Mouse (Mus musculus) myocyte (in vitro differentiated cells): Measurements from ENCODE around the gene Amph. TPM values are rescaled to one million over a fixed set of nuclear protein-coding genes. Genes with fewer than 3 reads are reported as not detected.
"Not testable (repeated sequence)": the region's sequence is repeated elsewhere in the genome, so short reads cannot be mapped to it uniquely, and the experiment has no call there.

Source experiments
- H3K27me3 ChIP-seq: one replicate; pipeline ENCODE4 v1.6.1; 2011; ENCODE audit not compliant: control insufficient read depth, insufficient read depth, insufficient read length
- H3K36me3 ChIP-seq: one replicate; pipeline ENCODE4 v1.6.1; 2011; ENCODE audit not compliant: control insufficient read depth, insufficient read depth
- H3K4me2 ChIP-seq: one replicate; pipeline ENCODE4 v1.6.1; 2011; ENCODE audit warnings: low read depth, control low read depth
- H3K4me3 ChIP-seq: one replicate; pipeline ENCODE4 v1.5.1; 2011; ENCODE audit warnings: mild to moderate bottlenecking, control low read depth, moderate library complexity
- H3K79me2 ChIP-seq: one replicate; pipeline ENCODE4 v1.6.1; 2011; ENCODE audit not compliant: control insufficient read depth, insufficient read depth
- H3ac ChIP-seq: one replicate; pipeline ENCODE4 v1.6.1; 2011; ENCODE audit not compliant: control insufficient read depth, insufficient read length
- CEBPB ChIP-seq: IDR thresholded peaks from 2 replicates; pipeline ENCODE4 v1.6.1; 2011; ENCODE audit warnings: mild to moderate bottlenecking, moderate library complexity; ENCODE audit not compliant: poor library complexity, insufficient read depth, severe bottlenecking
- E2F4 ChIP-seq: IDR thresholded peaks from one replicate; pipeline ENCODE4 v1.6.1; 2011; ENCODE audit warnings: mild to moderate bottlenecking, control low read depth, moderate library complexity; ENCODE audit not compliant: insufficient read depth
- MAX ChIP-seq: IDR thresholded peaks from one replicate; pipeline ENCODE4 v1.6.1; 2011; ENCODE audit warnings: low read depth, mild to moderate bottlenecking, control low read depth
- MYOD1 ChIP-seq, 3 experiments: IDR thresholded peaks; one replicate each; pipeline ENCODE4 v1.6.1; 2011; ENCODE audit warnings: control low read depth in 2 of 3, low read depth in 2 of 3, mild to moderate bottlenecking in 2 of 3, moderate library complexity in 1 of 3; ENCODE audit not compliant: insufficient read length in 2 of 3, control insufficient read depth in 1 of 3
- MYOG ChIP-seq, 3 experiments: IDR thresholded peaks; one replicate each; pipeline ENCODE4 v1.6.1; 2011; ENCODE audit warnings: control low read depth in 2 of 3, low read depth in 2 of 3, mild to moderate bottlenecking in 2 of 3; ENCODE audit not compliant: insufficient read length in 2 of 3, control insufficient read depth in 1 of 3, insufficient read depth in 1 of 3
- POLR2A ChIP-seq: IDR thresholded peaks from one replicate; pipeline ENCODE4 v1.6.1; 2011; ENCODE audit warnings: low read depth, mild to moderate bottlenecking, control low read depth, moderate library complexity; ENCODE audit not compliant: insufficient read length
- POLR2AphosphoS2 ChIP-seq: IDR thresholded peaks from one replicate; pipeline ENCODE4 v1.6.1; 2011; ENCODE audit warnings: low read depth, control low read depth; ENCODE audit not compliant: insufficient read length
- REST ChIP-seq: IDR thresholded peaks from one replicate; pipeline ENCODE4 v1.6.1; 2011; ENCODE audit warnings: mild to moderate bottlenecking, control low read depth, moderate library complexity; ENCODE audit not compliant: insufficient read depth, insufficient read length
- SRF ChIP-seq: IDR thresholded peaks from one replicate; pipeline ENCODE4 v1.6.1; 2011; ENCODE audit warnings: low read depth; ENCODE audit not compliant: control insufficient read depth, insufficient read length
- TCF12 ChIP-seq: IDR thresholded peaks from one replicate; pipeline ENCODE4 v1.6.1; 2011; ENCODE audit warnings: mild to moderate bottlenecking, control low read depth; ENCODE audit not compliant: poor library complexity, insufficient read depth, severe bottlenecking
- TCF3 ChIP-seq: IDR thresholded peaks from one replicate; pipeline ENCODE4 v1.6.1; 2011; ENCODE audit warnings: low read depth, control low read depth; ENCODE audit not compliant: insufficient read length
- USF1 ChIP-seq: IDR thresholded peaks from one replicate; pipeline ENCODE4 v1.6.1; 2011; ENCODE audit warnings: low read depth, mild to moderate bottlenecking, control low read depth, moderate library complexity
- polyA plus RNA-seq: library from polyadenylated mRNA; unstranded; fragments of >200 nt; fragmentation: generic; extraction: Trizol; gene quantifications from one replicate; pipeline ENCODE4 v1.2.1, GENCODE M21; 2012; ENCODE audit warnings: missing spikeins

Amph gene
- polyA plus RNA-seq, 1 experiment = not detected

GRCm38 (mm10) chr13:19109331-19109730 lies 161.3 kb downstream of the Amph start:
- TF ChIP-seq REST = no peak
- TF ChIP-seq POLR2A = no peak
- no peak for TF ChIP-seq MYOG (IDR thresholded peaks at IDR 0.05; ENCODE audit: control insufficient read depth in 1 of 3, insufficient read depth in 1 of 3, insufficient read length in 2 of 3, low read depth in 2 of 3)
- TF ChIP-seq E2F4 = no peak
- no peak for TF ChIP-seq POLR2AphosphoS2
- no peak for TF ChIP-seq SRF
- TF ChIP-seq TCF12 = no peak
- no peak for TF ChIP-seq MYOD1 (IDR thresholded peaks at IDR 0.05; ENCODE audit: control insufficient read depth in 1 of 3, insufficient read length in 2 of 3, low read depth in 2 of 3)
- TF ChIP-seq CEBPB = no peak
- Histone ChIP-seq H3K79me2 (no peaks in the 10 kb centered on the region), H3K4me2 (no peak overlapping the region), H3ac (no peak overlapping the region), H3K27me3 (no peaks in the 10 kb centered on the region), H3K4me3 (no peak overlapping the region), H3K36me3 (no peaks in the 10 kb centered on the region)

DNA sequence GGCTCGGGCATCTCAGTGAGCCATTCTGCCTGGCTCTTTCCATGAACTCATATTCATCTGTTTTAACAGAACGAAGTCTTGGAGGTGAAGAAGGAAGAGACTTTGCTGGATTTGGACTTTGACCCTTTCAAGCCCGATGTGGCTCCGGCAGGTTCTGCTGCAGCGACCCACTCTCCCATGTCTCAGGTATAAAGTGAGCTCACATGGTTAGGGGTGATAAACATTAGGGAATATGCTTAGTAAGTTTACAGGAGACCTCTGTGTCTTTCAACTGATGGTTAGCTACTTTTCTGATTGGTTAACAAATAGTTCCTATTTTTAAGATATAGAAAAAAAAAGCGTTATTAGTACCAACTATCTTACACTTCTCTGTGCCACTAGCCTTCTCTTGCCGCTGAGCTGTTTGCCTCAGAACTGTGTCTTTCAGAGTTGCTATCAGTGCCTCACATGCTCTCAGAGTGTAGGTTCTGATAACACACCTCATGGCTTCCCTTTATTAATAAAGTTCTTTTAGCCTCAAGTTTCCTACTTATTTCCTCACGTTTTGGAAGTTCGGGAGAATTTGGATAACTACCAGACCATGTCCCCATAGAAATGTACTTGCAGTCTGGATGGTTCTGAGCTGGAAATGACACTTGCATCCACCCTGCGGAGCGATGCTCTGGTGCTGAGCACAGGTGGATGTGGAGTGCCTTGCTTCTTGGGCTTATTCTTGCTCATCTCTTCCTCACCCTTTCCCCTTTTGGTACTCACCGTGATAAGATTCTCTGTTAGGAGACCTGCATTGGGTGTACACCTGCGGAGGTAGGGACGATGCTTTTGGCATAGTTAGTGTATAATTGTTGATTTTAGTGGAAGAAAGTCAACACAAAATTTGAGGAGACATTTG lies 165.3 kb downstream of the Amph start:
- Histone ChIP-seq H3K79me2 (no peaks in the 10 kb centered on the region), H3ac (no peak overlapping the region), H3K4me2 (no peak overlapping the region), H3K27me3 (no peaks in the 10 kb centered on the region), H3K4me3 (no peak overlapping the region), H3K36me3 (no peaks in the 10 kb centered on the region)
- no peak for TF ChIP-seq SRF

- not testable (repeated sequence) for H3K4me2 ChIP-seq, H3K27me3 ChIP-seq, H3K79me2 ChIP-seq, H3K36me3 ChIP-seq, H3ac ChIP-seq, H3K4me3 ChIP-seq
These were observed 166.8 kb downstream of the Amph start for GRCm38 (mm10) chr13:19114761-19115160.

DNA sequence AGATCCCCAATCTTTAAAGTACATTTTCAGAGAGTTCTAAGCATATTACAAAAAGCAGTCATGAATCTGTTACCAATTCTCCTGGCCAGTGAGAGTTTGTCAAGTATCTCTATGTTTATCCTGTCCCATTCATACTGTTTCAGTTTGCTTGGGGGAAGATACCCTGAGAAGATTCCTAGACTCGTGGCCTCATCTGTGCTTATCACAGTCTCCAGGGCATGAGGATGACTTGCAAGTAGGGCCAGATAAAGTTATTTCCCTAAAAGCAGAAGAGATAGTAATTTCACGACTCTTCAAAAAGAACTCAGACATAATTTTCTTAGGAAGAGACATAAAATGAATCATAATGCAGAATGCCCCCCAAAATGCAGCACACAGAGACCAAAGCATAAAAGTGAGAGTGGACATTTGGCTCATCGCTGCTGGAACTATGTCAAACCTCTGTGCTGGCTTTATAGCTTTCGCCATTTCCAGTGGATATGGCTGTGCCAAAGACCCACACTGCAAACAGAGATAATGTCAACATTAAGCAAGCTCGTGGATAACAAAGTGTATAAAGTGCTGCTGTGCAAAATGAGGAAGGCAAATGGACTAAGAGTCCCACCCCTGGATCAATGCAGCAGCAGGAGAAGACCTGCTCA lies 179.0 kb downstream of the Amph start:
- H3K4me3 ChIP-seq = no peak overlapping the region
- no peaks in the 10 kb centered on the region for H3K36me3 ChIP-seq
- TF ChIP-seq E2F4 (no peak), CEBPB (no peak), SRF (no peak), TCF12 (no peak), USF1 (no peak), REST (no peak), MAX (no peak), MYOG (IDR thresholded peaks at IDR 0.05; ENCODE audit: control insufficient read depth in 1 of 3, insufficient read depth in 1 of 3, insufficient read length in 2 of 3, low read depth in 2 of 3) (no peak)
- no peak overlapping the region for H3ac ChIP-seq
- H3K27me3 ChIP-seq = no peaks in the 10 kb centered on the region
- no peak overlapping the region for H3K4me2 ChIP-seq
- H3K79me2 ChIP-seq = no peaks in the 10 kb centered on the region

DNA sequence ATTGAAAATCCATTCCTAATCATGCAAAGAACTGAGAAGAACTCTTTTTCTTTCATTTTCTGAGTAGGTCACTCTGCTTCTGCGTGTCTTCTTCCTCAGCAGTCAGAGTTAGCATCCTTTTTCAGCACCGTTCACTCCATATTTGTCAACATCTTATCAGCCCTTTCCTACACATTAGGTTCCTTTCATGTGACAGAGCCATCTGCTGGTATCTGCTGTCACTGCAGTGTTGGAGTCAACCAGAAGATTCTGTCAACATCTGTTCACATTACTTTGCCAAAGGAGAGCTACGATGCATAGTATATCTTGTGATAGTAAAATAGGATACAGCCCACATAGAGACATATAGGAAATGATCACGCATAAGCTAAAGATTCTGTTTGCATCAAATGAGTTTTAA lies 185.8 kb downstream of the Amph start:
- Histone ChIP-seq H3ac (no peak overlapping the region), H3K36me3 (no peaks in the 10 kb centered on the region), H3K79me2 (no peaks in the 10 kb centered on the region), H3K27me3 (no peaks in the 10 kb centered on the region), H3K4me3 (no peak overlapping the region), H3K4me2 (no peak overlapping the region)
- TF ChIP-seq REST = no peak
- no peak for TF ChIP-seq MYOG (IDR thresholded peaks at IDR 0.05; ENCODE audit: control insufficient read depth in 1 of 3, insufficient read depth in 1 of 3, insufficient read length in 2 of 3, low read depth in 2 of 3)
- TF ChIP-seq SRF = no peak
- no peak for TF ChIP-seq MYOD1 (IDR thresholded peaks at IDR 0.05; ENCODE audit: control insufficient read depth in 1 of 3, insufficient read length in 2 of 3, low read depth in 2 of 3)
- no peak for TF ChIP-seq POLR2AphosphoS2
- no peak for TF ChIP-seq TCF12
- no peak for TF ChIP-seq POLR2A
- no peak for TF ChIP-seq E2F4
- no peak for TF ChIP-seq MAX
- TF ChIP-seq USF1 = no peak
- no peak for TF ChIP-seq CEBPB
- no peak for TF ChIP-seq TCF3
